Mouse (Mus musculus) cerebellum, adult 2 months (tissue): ENCODE results near the gene Cdh22.

Experiments
- CTCF ChIP-seq: fragments of 200-500 bp; IDR thresholded peaks from 2 replicates; pipeline ENCODE4 v1.5.1; 2011; ENCODE audit warnings: low read depth, mild to moderate bottlenecking, control low read depth, low read length, moderate library complexity, borderline replicate concordance; ENCODE audit not compliant: insufficient read depth
- POLR2A ChIP-seq: fragments of 200-500 bp; IDR thresholded peaks from 2 replicates; pipeline ENCODE4 v1.6.1; 2011; ENCODE audit warnings: low read length, control low read depth, borderline replicate concordance; ENCODE audit not compliant: insufficient read depth

GRCm38 (mm10) chr2:165275124-165275640, 40.5 kb upstream of the Cdh22 start:
- no peak for TF ChIP-seq CTCF
- 0 out of 2 replicates have a peak, but pooled peaks have one; percentile 12 for TF ChIP-seq POLR2A
